Comparison of ENCODE assay signal across 13 mouse cellular contexts in genomic region chr17:30301338-30301737, GRCm38 (mm10).
A peak's percentile ranks its signal among the peaks of the same experiment; 100 is the strongest.
DNase-seq lines count a peak whose midpoint lies in the region; ATAC-seq lines count a peak whose summit lies in the region.
"Had no signal": no experiment of that assay in that cellular context is flagged by ENCODE, and none has a peak within 500 bp of the region (broad histone marks: within the 10 kb centered on the region; RNA-seq: fewer than 3 reads in every experiment).

No protein-coding gene starts in this region.

- peak; percentile 12 to 14 for DNase-seq in cerebellum, adult 18-20 months
- no peak for DNase-seq in cerebellum, adult 8-10 months
- peak; percentile 7 for DNase-seq in heart, adult 8-10 months (ENCODE audit: low spot score)
- no peak for DNase-seq in heart, embryonic 10.5 days (ENCODE audit: low spot score)
- peak; percentile 38 to 42 for DNase-seq in layer of hippocampus, postnatal 36 days
- DNase-seq in layer of hippocampus, postnatal 25 days (ENCODE audit: extremely low spot score in 1 of 2, low spot score in 1 of 2), result no peak
- DNase-seq: adrenal gland, postnatal 14 days; cerebellum, adult 11-12 months; kidney, adult 11 months had no signal

- no peaks in the 10 kb centered on the region for H3K27me3 ChIP-seq in heart, embryonic 10.5 days (ENCODE audit: insufficient read depth, poor library complexity, severe bottlenecking)
- H3K27me3 ChIP-seq in hindbrain, embryonic 16.5 days (replicated peaks; ENCODE audit: control insufficient read depth, insufficient read depth, low read length), result no peaks in the 10 kb centered on the region
- H3K27me3 ChIP-seq: embryonic facial prominence, embryonic 15.5 days had no signal

- peaks cover 7% of the 10 kb centered on the region; the same call in 1 of the 2 replicates for H3K4me1 ChIP-seq in heart, embryonic 10.5 days
- H3K4me1 ChIP-seq in hindbrain, embryonic 16.5 days (ENCODE audit: control insufficient read depth, insufficient read depth, low read depth, low read length), result peaks cover 11% of the 10 kb centered on the region
- H3K4me1 ChIP-seq: embryonic facial prominence, embryonic 15.5 days had no signal

- no peak overlapping the region for H3K27ac ChIP-seq in heart, embryonic 10.5 days
- H3K27ac ChIP-seq in hindbrain, embryonic 16.5 days (ENCODE audit: low read depth, low read length), result no peak overlapping the region
- H3K27ac ChIP-seq: embryonic facial prominence, embryonic 15.5 days; macrophage had no signal

- H3K9me3 ChIP-seq in heart, embryonic 10.5 days, result no peaks in the 10 kb centered on the region
- H3K9me3 ChIP-seq in hindbrain, embryonic 16.5 days (ENCODE audit: control insufficient read depth, low read length), result no peaks in the 10 kb centered on the region
- H3K9me3 ChIP-seq: embryonic facial prominence, embryonic 15.5 days had no signal

- no peak overlapping the region for H3K4me3 ChIP-seq in heart, embryonic 10.5 days
- H3K4me3 ChIP-seq in hindbrain, embryonic 16.5 days (ENCODE audit: low read length), result no peak overlapping the region
- H3K4me3 ChIP-seq: embryonic facial prominence, embryonic 15.5 days had no signal

- peak; percentile 43; the same call in 1 of the 2 replicates for ATAC-seq in hindbrain, embryonic 16.5 days
- ATAC-seq in megakaryocyte-erythroid progenitor cell, adult 5-6 weeks (replicated peaks; ENCODE audit: low FRiP score, low TSS enrichment, poor library complexity, severe bottlenecking), result no peak

- no peak overlapping the region for H3K4me2 ChIP-seq in hindbrain, embryonic 16.5 days (ENCODE audit: low read length)
- H3K4me2 ChIP-seq: embryonic facial prominence, embryonic 15.5 days had no signal

- peaks cover 9% of the 10 kb centered on the region; the same call in 1 of the 2 replicates for H3K36me3 ChIP-seq in heart, embryonic 10.5 days
- H3K36me3 ChIP-seq in hindbrain, embryonic 16.5 days (ENCODE audit: control insufficient read depth, insufficient read depth, low read length), result no peaks in the 10 kb centered on the region

- H3K9ac ChIP-seq in hindbrain, embryonic 16.5 days (ENCODE audit: low read depth, low read length), result no peak overlapping the region
- H3K9ac ChIP-seq: embryonic facial prominence, embryonic 15.5 days had no signal

- 93% methylated on average over 2 of the region's 2 CpGs for WGBS in heart, embryonic 10.5 days
- WGBS in hindbrain, embryonic 16.5 days, result 48% methylated on average over 2 of the region's 2 CpGs

Comparison
In these comparisons a context has a peak if more than half of its experiments do, and no peak if none do; other contexts are left out.
1. DNase-seq: peak in cerebellum, adult 18-20 months (2 of 2), heart, adult 8-10 months (single experiment) and layer of hippocampus, postnatal 36 days (2 of 2); none in cerebellum, adult 8-10 months (single experiment), heart, embryonic 10.5 days (single experiment) and layer of hippocampus, postnatal 25 days (0 of 2).